10 mouse cellular contexts compared by ENCODE assay signal in genomic region chr12:56959230-56960051, GRCm38 (mm10).
DNase-seq lines count a peak whose midpoint lies in the region; ATAC-seq and TF ChIP-seq lines count a peak whose summit lies in the region.
"Had no signal": no experiment of that assay in that cellular context is flagged by ENCODE, and none has a peak within 500 bp of the region (broad histone marks: within the 10 kb centered on the region; RNA-seq: fewer than 3 reads in every experiment).

No protein-coding gene starts in this region.

- DNase-seq in kidney, postnatal 0 days (ENCODE audit: low spot score): peak; percentile 57
- DNase-seq in kidney, postnatal 4 days: no peak
- DNase-seq in embryo, embryonic 9.5 days (ENCODE audit: extremely low spot score): peak; percentile 68
- no peak for DNase-seq in hindbrain, embryonic 14.5 days (ENCODE audit: low spot score)
- no peak for DNase-seq in adrenal gland, postnatal 10 days
- no peak for DNase-seq in right cerebral cortex, adult 18-20 months
- DNase-seq in T-cell, adult 2 months (ENCODE audit: low spot score): no peak
- DNase-seq: kidney, adult 8-10 months had no signal

- no peaks in the 10 kb centered on the region for H3K36me3 ChIP-seq in kidney, postnatal 0 days (ENCODE audit: insufficient read depth, low read length)
- H3K36me3 ChIP-seq in hindbrain, embryonic 14.5 days (replicated peaks; ENCODE audit: control insufficient read depth, insufficient read depth): no peaks in the 10 kb centered on the region
- no peaks in the 10 kb centered on the region for H3K36me3 ChIP-seq in neural tube, embryonic 12.5 days

- H3K9me3 ChIP-seq in kidney, postnatal 0 days (replicated peaks; ENCODE audit: low read length): no peaks in the 10 kb centered on the region
- no peaks in the 10 kb centered on the region for H3K9me3 ChIP-seq in hindbrain, embryonic 14.5 days (ENCODE audit: control insufficient read depth, low read length)
- H3K9me3 ChIP-seq in neural tube, embryonic 12.5 days: no peaks in the 10 kb centered on the region

- H3K27ac ChIP-seq in kidney, postnatal 0 days: no peak overlapping the region
- no peak overlapping the region for H3K27ac ChIP-seq in hindbrain, embryonic 14.5 days
- no peak overlapping the region for H3K27ac ChIP-seq in neural tube, embryonic 12.5 days

- peaks cover 14% of the 10 kb centered on the region for H3K27me3 ChIP-seq in kidney, postnatal 0 days (ENCODE audit: insufficient read depth, low read length)
- H3K27me3 ChIP-seq in hindbrain, embryonic 14.5 days (ENCODE audit: control insufficient read depth, insufficient read depth, low read length): no peaks in the 10 kb centered on the region; the same call in 1 of the 2 replicates
- H3K27me3 ChIP-seq in neural tube, embryonic 12.5 days (replicated peaks): no peaks in the 10 kb centered on the region

- peak overlapping the region; percentile 32 for H3K4me2 ChIP-seq in kidney, postnatal 0 days (ENCODE audit: low read length)
- H3K4me2 ChIP-seq in hindbrain, embryonic 14.5 days (replicated peaks): peak overlapping the region; percentile 39
- H3K4me2 ChIP-seq in neural tube, embryonic 12.5 days (replicated peaks): peak overlapping the region; percentile 35

- no peaks in the 10 kb centered on the region for H3K4me1 ChIP-seq in kidney, postnatal 0 days (replicated peaks; ENCODE audit: insufficient read depth, low read length)
- 0 out of 2 replicates have a peak, but pooled peaks cover 3% of the 10 kb centered on the region for H3K4me1 ChIP-seq in hindbrain, embryonic 14.5 days (replicated peaks; ENCODE audit: control insufficient read depth, insufficient read depth, low read length)
- H3K4me1 ChIP-seq in neural tube, embryonic 12.5 days: peaks cover 4% of the 10 kb centered on the region; the same call in 1 of the 2 replicates

- no peak for ATAC-seq in kidney, postnatal 0 days (replicated peaks; ENCODE audit: low FRiP score, low read depth)
- ATAC-seq in hindbrain, embryonic 14.5 days (ENCODE audit: low FRiP score): no peak
- ATAC-seq in neural tube, embryonic 12.5 days (ENCODE audit: low FRiP score, low read depth): no peak
- ATAC-seq: Patski had no signal

- H3K9ac ChIP-seq in kidney, postnatal 0 days (ENCODE audit: low read depth, low read length): no peak overlapping the region
- no peak overlapping the region for H3K9ac ChIP-seq in hindbrain, embryonic 14.5 days
- no peak overlapping the region for H3K9ac ChIP-seq in neural tube, embryonic 12.5 days

- 12% methylated on average over 9 of the region's 9 CpGs for WGBS in kidney, postnatal 0 days
- WGBS in hindbrain, embryonic 14.5 days: 15% methylated on average over 9 of the region's 9 CpGs
- 16% methylated on average over 9 of the region's 9 CpGs for WGBS in neural tube, embryonic 12.5 days

- H3K4me3 ChIP-seq in kidney, postnatal 0 days (replicated peaks; ENCODE audit: low read depth, low read length): 0 out of 2 replicates have a peak overlapping the region, but pooled peaks have one; percentile 2
- no peak overlapping the region for H3K4me3 ChIP-seq in hindbrain, embryonic 14.5 days (replicated peaks; ENCODE audit: low read length)
- no peak overlapping the region for H3K4me3 ChIP-seq in neural tube, embryonic 12.5 days

- TF ChIP-seq CTCF in kidney, postnatal 0 days (IDR thresholded peaks at IDR 0.05; ENCODE audit: low read depth): no peak

Comparison
In these comparisons a context has a peak if more than half of its experiments do, and no peak if none do; other contexts are left out.
1. DNase-seq: peak in kidney, postnatal 0 days (single experiment) and embryo, embryonic 9.5 days (single experiment); none in kidney, postnatal 4 days (0 of 2), hindbrain, embryonic 14.5 days (single experiment), adrenal gland, postnatal 10 days (single experiment), right cerebral cortex, adult 18-20 months (single experiment) and T-cell, adult 2 months (single experiment).
2. Peak in every context shown above with its lines, with median percentiles within 50 percentile points of each other: H3K4me2 ChIP-seq.